Mouse (Mus musculus) central nervous system, embryonic 14 days (tissue): ENCODE measurements around the gene Socs1. TPM values are rescaled to one million over a fixed set of nuclear protein-coding genes. Genes with fewer than 3 reads are reported as not detected.

Experiments
- polyA plus RNA-seq: library from polyadenylated mRNA; depleted of rRNA; stranded (reverse); fragments of >200 nt; gene quantifications from 2 replicates; pipeline ENCODE4 v1.2.3, GENCODE M21; 2012; rRNA removed

Gene Socs1
- polyA plus RNA-seq = 1.8 and 3.9 TPM in 2 replicates

DNA sequence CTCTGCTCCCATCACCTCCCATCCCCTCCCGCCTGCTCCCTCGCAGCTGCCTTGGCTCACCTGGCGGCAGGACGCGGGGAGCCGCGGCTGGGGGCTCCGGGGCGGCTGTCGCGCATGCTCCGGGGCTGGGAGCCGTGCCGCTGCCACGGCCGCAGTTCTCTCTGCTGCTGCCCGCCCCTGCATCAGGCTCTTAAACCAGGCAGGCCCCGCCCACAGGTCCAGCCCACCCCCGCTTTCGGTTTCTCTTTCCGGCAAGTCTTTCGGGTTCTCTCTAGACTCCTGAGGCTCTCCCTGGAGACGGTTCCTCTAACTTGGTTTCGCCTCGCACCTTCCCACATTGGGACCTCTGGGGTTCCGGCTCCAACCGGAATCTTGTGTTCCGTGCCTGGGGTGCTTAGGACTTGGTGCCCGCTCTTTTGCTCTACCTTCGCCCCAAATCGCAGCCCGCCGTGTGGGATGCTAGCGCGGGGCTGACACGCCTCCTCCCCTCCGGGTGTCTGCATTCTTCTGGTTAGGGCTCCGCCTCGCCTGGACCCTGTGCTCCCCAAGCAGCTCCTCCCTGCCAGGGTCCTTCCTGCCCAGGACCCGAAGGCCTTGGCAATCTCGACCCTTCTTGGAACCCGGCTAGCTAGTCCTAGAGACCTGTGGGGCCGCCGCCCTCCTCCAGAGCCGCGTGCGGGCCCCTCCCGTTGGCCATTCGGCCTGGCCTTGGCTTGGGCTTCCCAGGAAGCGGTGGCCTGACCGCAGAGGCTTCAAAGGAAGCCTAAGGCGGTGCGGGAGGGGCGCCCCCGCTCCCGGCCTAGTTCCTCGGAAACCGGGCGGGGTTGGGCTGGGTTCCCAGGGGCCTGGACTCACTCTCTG is at the start of gene Socs1:
Gene Socs1, minus strand, starts transcription at position 166 of the 861 bp plus-strand sequence.

DNA sequence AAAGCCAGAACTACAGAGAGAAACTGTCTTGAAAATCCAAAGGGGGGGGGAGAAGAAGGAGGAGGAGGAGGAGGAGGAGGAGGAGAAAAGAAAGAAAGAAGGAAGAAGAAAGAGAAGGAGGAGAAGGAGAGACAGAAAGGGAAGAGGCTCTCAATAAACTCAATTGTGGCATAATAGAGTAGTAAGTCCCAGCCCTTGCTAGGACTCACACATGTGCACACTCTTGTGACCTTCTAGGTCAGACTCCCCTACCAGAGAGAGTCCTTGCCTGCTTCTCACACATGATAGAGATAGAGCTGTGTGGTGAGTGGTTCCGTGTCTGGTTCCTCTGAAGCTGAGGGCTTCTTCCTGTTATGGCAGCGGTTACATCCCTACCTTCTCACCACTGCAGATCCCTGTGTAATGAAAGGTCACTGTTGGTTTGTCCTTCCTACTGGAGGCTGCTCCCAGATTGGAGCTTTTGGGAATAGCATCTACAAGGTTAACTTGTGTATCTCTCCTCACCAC is 27.6 kb upstream of the Socs1 start, which contains the start of gene Gm11172:
Gene Gm11172, plus strand, starts transcription at position 51 of the 507 bp plus-strand sequence.

DNA sequence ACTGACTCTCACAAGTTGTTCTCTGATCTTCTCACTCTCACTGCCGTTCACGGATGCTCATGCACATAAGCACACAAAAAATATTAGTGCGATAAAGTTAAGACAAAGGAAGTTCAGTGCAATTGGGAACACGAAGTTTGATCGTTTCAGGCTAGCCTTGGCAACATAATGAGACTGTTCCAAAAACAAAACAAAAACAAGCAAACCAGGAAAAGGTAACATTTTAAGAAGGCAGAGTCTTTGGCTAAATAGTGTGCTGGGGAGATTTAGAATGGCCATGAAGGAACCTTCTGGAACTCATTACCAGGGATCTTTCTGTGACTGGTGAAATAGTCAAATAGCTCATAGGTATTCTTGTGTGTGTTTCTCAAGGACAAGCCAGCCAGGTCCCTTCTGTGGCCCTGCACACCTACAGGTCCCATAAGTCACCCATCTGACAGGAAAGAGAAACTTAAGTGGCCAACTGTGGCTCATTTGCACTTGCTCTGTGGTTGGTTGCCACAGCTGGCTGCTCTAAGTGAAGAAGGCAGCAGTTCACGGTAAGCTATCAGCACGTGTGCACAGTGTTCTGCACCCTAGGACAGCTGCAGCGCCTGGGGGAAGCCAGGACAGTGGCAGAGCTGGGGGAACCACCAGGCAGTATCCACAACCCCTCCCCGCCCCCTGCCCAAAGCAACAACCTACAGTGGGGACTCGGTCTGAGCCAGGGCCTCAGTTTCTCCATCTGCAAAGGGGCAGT is 20.6 kb upstream of the Socs1 start, which contains the start of gene Prm1:
Gene Prm1, minus strand, starts transcription at position 51 of the 739 bp plus-strand sequence.

DNA sequence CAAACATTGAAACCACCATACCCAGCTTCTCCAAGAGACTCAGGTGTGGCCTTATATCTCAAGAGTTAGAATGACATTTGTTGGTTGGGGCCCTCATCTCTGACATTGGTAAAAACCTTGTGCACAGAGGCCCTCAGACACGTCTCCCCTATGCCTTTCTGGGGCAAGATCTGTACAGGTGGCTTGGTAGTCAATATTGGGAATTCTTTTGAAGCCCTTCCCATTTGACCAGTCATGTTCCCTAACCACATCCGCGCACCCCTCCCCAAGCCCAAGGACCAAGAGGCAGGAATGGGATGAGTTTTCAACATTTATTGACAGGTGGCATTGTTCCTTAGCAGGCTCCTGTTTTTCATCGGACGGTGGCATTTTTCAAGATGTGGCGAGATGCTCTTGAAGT is 10.7 kb upstream of the Socs1 start, which contains the start of gene Prm2:
Gene Prm2, minus strand, starts transcription at position 101 of the 400 bp plus-strand sequence.

DNA sequence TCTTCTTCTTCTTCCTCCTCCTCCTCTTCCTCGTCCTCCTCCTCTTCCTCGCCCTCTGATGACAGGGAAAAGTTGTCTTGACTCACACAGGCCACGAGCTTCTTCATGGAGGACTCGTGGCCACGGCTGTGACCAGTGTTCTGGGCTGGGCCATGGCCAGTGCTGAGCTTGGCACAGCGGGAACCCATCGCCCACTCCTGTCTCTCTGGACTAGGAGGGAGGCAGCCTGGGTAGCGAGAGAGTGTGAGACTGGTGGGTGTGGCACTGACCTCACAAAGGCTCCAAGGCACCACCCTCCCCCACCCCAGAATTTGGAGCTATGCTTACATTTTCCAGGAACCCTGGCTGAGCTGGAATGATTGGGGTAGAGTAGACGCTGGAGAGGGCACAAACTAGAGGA is 5.4 kb upstream of the Socs1 start, which contains the start of gene Prm3:
Gene Prm3, minus strand, starts transcription at position 213 of the 400 bp plus-strand sequence.

DNA sequence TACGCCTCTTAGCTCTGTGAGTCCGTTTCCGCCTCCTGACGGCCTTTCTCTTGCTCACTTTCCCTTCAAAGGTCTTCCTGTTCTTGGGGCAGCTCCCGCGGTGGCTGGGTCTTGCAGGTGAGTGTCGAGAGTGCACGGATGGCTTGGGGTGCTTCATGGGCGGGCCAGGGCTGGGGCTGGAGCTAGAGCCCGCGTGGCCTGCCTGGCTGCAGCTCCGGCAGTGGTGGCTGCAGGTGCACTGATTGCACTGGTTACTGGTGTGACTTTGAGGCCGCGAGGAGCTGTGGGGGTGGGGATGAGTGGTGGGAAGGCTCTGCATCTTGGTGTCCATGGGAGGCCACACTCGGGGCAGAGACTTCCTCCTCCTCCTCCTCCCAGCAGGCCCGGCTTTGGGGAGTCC is 2.9 kb upstream of the Socs1 start, which contains the start of gene Tnp2:
Gene Tnp2, minus strand, starts transcription at position 390 of the 400 bp plus-strand sequence.

Other genes starting within 250 kb of the Socs1 start
- gene Dexi, start 242.5 kb downstream of the Socs1 start, polyA plus RNA-seq = 39.0 and 39.8 TPM in 2 replicates
- gene Clec16a, start 240.2 kb downstream of the Socs1 start, polyA plus RNA-seq = 27.9 and 30.8 TPM in 2 replicates
- gene Tnp2, start 3.1 kb upstream of the Socs1 start, polyA plus RNA-seq = not detected in 2 replicates
- gene Prm3, start 5.4 kb upstream of the Socs1 start, polyA plus RNA-seq = not detected in 2 replicates
- gene Prm2, start 10.6 kb upstream of the Socs1 start, polyA plus RNA-seq = not detected in 2 replicates
- gene Prm1, start 20.3 kb upstream of the Socs1 start, polyA plus RNA-seq = not detected in 2 replicates
- not detected in 2 replicates for gene Gm11172, start 27.4 kb upstream of the Socs1 start, polyA plus RNA-seq
- 3.1 TPM in 2 replicates for gene Rmi2, start 49.5 kb upstream of the Socs1 start, polyA plus RNA-seq